ENCODE assay signal across 8 mouse cellular contexts in genomic region chr7:30457629-30458330, GRCm38 (mm10). TPM values are rescaled to one million over a fixed set of nuclear protein-coding genes. Genes with fewer than 3 reads are reported as not detected.
A peak's percentile ranks its signal among the peaks of the same experiment; 100 is the strongest.
DNase-seq lines count a peak whose midpoint lies in the region; ATAC-seq and TF ChIP-seq lines count a peak whose summit lies in the region.
"Had no signal": no experiment of that assay in that cellular context is flagged by ENCODE, and none has a peak within 500 bp of the region (broad histone marks: within the 10 kb centered on the region; RNA-seq: fewer than 3 reads in every experiment).

TSS of gene Kirrel2 (minus strand) at chr7:30457690.
TSS of gene Nphs1 (plus strand) at chr7:30458315.

- TF ChIP-seq CTCF in thymus, adult 2 months (IDR thresholded peaks at IDR 0.05; ENCODE audit: borderline replicate concordance, control insufficient read depth, extremely low read depth, insufficient read depth, low read length, poor library complexity): no peak

- no peak within 1 kb of the TSS for H3K4me3 ChIP-seq in liver, embryonic 12.5 days
- H3K4me3 ChIP-seq in forebrain, embryonic 13.5 days: peak within 1 kb of the TSS; percentile 27
- peak within 1 kb of the TSS; percentile 11 for H3K4me3 ChIP-seq in neural tube, embryonic 14.5 days (ENCODE audit: low read depth, low read length)
- H3K4me3 ChIP-seq in thymus, adult 2 months (ENCODE audit: control insufficient read depth, insufficient read depth, low read length): no peak within 1 kb of the TSS

- H3K36me3 ChIP-seq in liver, embryonic 12.5 days: no peaks in the 10 kb centered on the region
- no peaks in the 10 kb centered on the region for H3K36me3 ChIP-seq in forebrain, embryonic 13.5 days (ENCODE audit: poor library complexity, severe bottlenecking)
- no peaks in the 10 kb centered on the region for H3K36me3 ChIP-seq in neural tube, embryonic 14.5 days (ENCODE audit: control insufficient read depth, insufficient read depth, low read length)
- H3K36me3 ChIP-seq in thymus, adult 2 months (ENCODE audit: control insufficient read depth, insufficient read depth, low read length): no peaks in the 10 kb centered on the region

- H3K27ac ChIP-seq in liver, embryonic 12.5 days: no peak within 1 kb of the TSS
- no peak within 1 kb of the TSS for H3K27ac ChIP-seq in forebrain, embryonic 13.5 days
- 0 out of 2 replicates have a peak within 1 kb of the TSS, but pooled peaks have one; percentile 10 for H3K27ac ChIP-seq in neural tube, embryonic 14.5 days (ENCODE audit: low read depth, low read length)
- no peak within 1 kb of the TSS for H3K27ac ChIP-seq in thymus, adult 2 months (ENCODE audit: control insufficient read depth, insufficient read depth, low read length)
- H3K27ac ChIP-seq: liver, embryonic 14.5 days had no signal

- TF ChIP-seq POLR2A in thymus, adult 2 months (IDR thresholded peaks at IDR 0.05; ENCODE audit: control insufficient read depth, extremely low read depth, insufficient read depth, low read length, poor library complexity): no peak

- DNase-seq in liver: no peak
- peak; percentile 77 for DNase-seq in layer of hippocampus, adult 9-11 months
- DNase-seq in thymus, adult 2 months: no peak

- peak within 1 kb of the TSS; percentile 4; the same call in 1 of the 2 replicates for H3K4me2 ChIP-seq in liver, embryonic 12.5 days
- peak within 1 kb of the TSS; percentile 54 for H3K4me2 ChIP-seq in forebrain, embryonic 13.5 days
- peak within 1 kb of the TSS; percentile 41 for H3K4me2 ChIP-seq in neural tube, embryonic 14.5 days (ENCODE audit: low read depth, low read length)

- no peak for ATAC-seq in liver, embryonic 12.5 days
- peak; percentile 84 for ATAC-seq in forebrain, embryonic 13.5 days
- peak; percentile 87 for ATAC-seq in neural tube, embryonic 14.5 days (ENCODE audit: low read depth)
- ATAC-seq in CD4-positive, CD25-positive, alpha-beta regulatory T cell, adult 4 months: no peak

- no peak within 1 kb of the TSS for H3K9ac ChIP-seq in liver, embryonic 12.5 days
- H3K9ac ChIP-seq in forebrain, embryonic 13.5 days: peak within 1 kb of the TSS; percentile 48
- no peak within 1 kb of the TSS for H3K9ac ChIP-seq in neural tube, embryonic 14.5 days (replicated peaks; ENCODE audit: low read depth, low read length)
- H3K9ac ChIP-seq: liver, embryonic 14.5 days had no signal

- no peaks in the 10 kb centered on the region for H3K9me3 ChIP-seq in liver, embryonic 12.5 days (replicated peaks)
- H3K9me3 ChIP-seq in forebrain, embryonic 13.5 days (replicated peaks): no peaks in the 10 kb centered on the region
- H3K9me3 ChIP-seq in neural tube, embryonic 14.5 days (ENCODE audit: control insufficient read depth, low read length): no peaks in the 10 kb centered on the region

- WGBS in liver, embryonic 12.5 days (ENCODE audit: insufficient replicate concordance): 3% methylated on average over 16 of the region's 16 CpGs
- WGBS in forebrain, embryonic 13.5 days: 2% methylated on average over 16 of the region's 16 CpGs
- 1% methylated on average over 16 of the region's 16 CpGs for WGBS in neural tube, embryonic 14.5 days
- 9% methylated on average over 16 of the region's 16 CpGs for WGBS in thymus, adult 2 months

- peaks cover 6% of the 10 kb centered on the region for H3K4me1 ChIP-seq in liver, embryonic 12.5 days
- peaks cover 35% of the 10 kb centered on the region for H3K4me1 ChIP-seq in forebrain, embryonic 13.5 days
- H3K4me1 ChIP-seq in neural tube, embryonic 14.5 days (ENCODE audit: control insufficient read depth, insufficient read depth, low read length): peaks cover 21% of the 10 kb centered on the region
- peaks cover 6% of the 10 kb centered on the region for H3K4me1 ChIP-seq in thymus, adult 2 months (replicated peaks; ENCODE audit: control insufficient read depth, insufficient read depth, low read length)

- H3K27me3 ChIP-seq in liver, embryonic 12.5 days (replicated peaks): peaks cover 99% of the 10 kb centered on the region
- peaks cover 100% of the 10 kb centered on the region for H3K27me3 ChIP-seq in forebrain, embryonic 13.5 days
- peaks cover 22% of the 10 kb centered on the region for H3K27me3 ChIP-seq in neural tube, embryonic 14.5 days (ENCODE audit: control insufficient read depth, insufficient read depth, low read length)
- peaks cover 20% of the 10 kb centered on the region for H3K27me3 ChIP-seq in thymus, adult 2 months (ENCODE audit: control insufficient read depth, insufficient read depth, low read length)

RNA-seq across cellular contexts. Expression of gene Kirrel2, which starts in this region (rescaled TPM):
- polyA plus RNA-seq in liver, embryonic 12.5 days (2016; fragmentation: Nextera tagmentation; extraction: Ambion mirVana): 0.05 and 0.17 TPM in 2 replicates
- polyA plus RNA-seq in forebrain, embryonic 13.5 days (2015; fragmentation: Nextera tagmentation; extraction: Ambion mirVana): 0.36 and 0.65 TPM in 2 replicates
- 0.27 and 0.89 TPM in 2 replicates for polyA plus RNA-seq in neural tube, embryonic 14.5 days (2014; fragmentation: Nextera tagmentation; extraction: Ambion mirVana)
- 0.05 and 0.15 TPM in 2 replicates for polyA plus RNA-seq in thymus, adult 2 months (2012; rRNA removed)
- not detected for polyA plus RNA-seq in CD4-positive, CD25-positive, alpha-beta regulatory T cell, adult 4 months (2017; shearing (Covaris generic))

RNA-seq across cellular contexts. Expression of gene Nphs1, which starts in this region (rescaled TPM):
- 0.14 and 0.18 TPM in 2 replicates for polyA plus RNA-seq in liver, embryonic 12.5 days (2016; fragmentation: Nextera tagmentation; extraction: Ambion mirVana)
- 0.15 and 0.18 TPM in 2 replicates for polyA plus RNA-seq in forebrain, embryonic 13.5 days (2015; fragmentation: Nextera tagmentation; extraction: Ambion mirVana)
- polyA plus RNA-seq in neural tube, embryonic 14.5 days (2014; fragmentation: Nextera tagmentation; extraction: Ambion mirVana): 0.30 TPM in 1 of 2 replicates, not detected in the other
- 0.19 and 0.38 TPM in 2 replicates for polyA plus RNA-seq in thymus, adult 2 months (2012; rRNA removed)
- not detected for polyA plus RNA-seq in CD4-positive, CD25-positive, alpha-beta regulatory T cell, adult 4 months (2017; shearing (Covaris generic))

Comparison
In these comparisons a context has a peak if more than half of its experiments do, and no peak if none do; other contexts are left out.
1. Peak in ATAC-seq, H3K4me3 ChIP-seq, H3K9ac ChIP-seq and H3K4me2 ChIP-seq in forebrain, embryonic 13.5 days; RNA of the genes that start here not detected or under 1 TPM.
2. Peak in ATAC-seq, H3K4me3 ChIP-seq, H3K27ac ChIP-seq and H3K4me2 ChIP-seq in neural tube, embryonic 14.5 days; RNA of the genes that start here not detected or under 1 TPM.
3. H3K4me2 ChIP-seq: peak in every context shown above with its lines; median percentile 54 in forebrain, embryonic 13.5 days; 41 in neural tube, embryonic 14.5 days; 4 in liver, embryonic 12.5 days.